Mouse (Mus musculus): Measurements from ENCODE around the gene Gba. TPM values are rescaled to one million over a fixed set of nuclear protein-coding genes. Genes with fewer than 3 reads are reported as not detected.

Gba gene
- polyA plus RNA-seq, 1 experiment from 2014 or later: 37.4 TPM

- Histone ChIP-seq H3K27ac (ENCODE audit: low read depth, low read length) (peak within 1 kb of the TSS; percentile 65; the same call in 1 of the 2 replicates), H3K9me3 (ENCODE audit: control insufficient read depth, low read length) (no peaks in the 10 kb centered on the region), H3K36me3 (ENCODE audit: control insufficient read depth, insufficient read depth, low read length) (peaks cover 13% of the 10 kb centered on the region), H3K4me2 (replicated peaks; ENCODE audit: low read depth, low read length) (peak within 1 kb of the TSS; percentile 80), H3K9ac (ENCODE audit: low read depth, low read length) (peak within 1 kb of the TSS; percentile 81), H3K27me3 (ENCODE audit: control insufficient read depth, insufficient read depth, low read length) (no peaks in the 10 kb centered on the region), H3K4me3 (ENCODE audit: low read length) (peak within 1 kb of the TSS; percentile 75), H3K4me1 (ENCODE audit: control insufficient read depth, insufficient read depth, low read length) (peaks cover 32% of the 10 kb centered on the region)
- peak; percentile 16; the same call in 1 of the 2 replicates for ATAC-seq (ENCODE audit: low FRiP score, low TSS enrichment)
- WGBS: 4% methylated on average over 20 of the region's 20 CpGs
Observed at GRCm38 (mm10) chr3:89245688-89246171, 43.0 kb downstream of the Gba start, which contains the start of gene Krtcap2. Gene Krtcap2 (plus strand): TSS chr3:89245966.

- no peaks in the 10 kb centered on the region for H3K9me3 ChIP-seq (ENCODE audit: control insufficient read depth, low read length)
- H3K9ac ChIP-seq (ENCODE audit: low read depth, low read length): peak within 1 kb of the TSS; percentile 81
- peak within 1 kb of the TSS; percentile 80 for H3K4me2 ChIP-seq (replicated peaks; ENCODE audit: low read depth, low read length)
- peak within 1 kb of the TSS; percentile 65; the same call in 1 of the 2 replicates for H3K27ac ChIP-seq (ENCODE audit: low read depth, low read length)
- peaks cover under 1% of the 10 kb centered on the region; the same call in 1 of the 2 replicates for H3K27me3 ChIP-seq (ENCODE audit: control insufficient read depth, insufficient read depth, low read length)
- WGBS: under 1% methylated on average over 42 of the region's 42 CpGs
- peaks cover 40% of the 10 kb centered on the region for H3K4me1 ChIP-seq (ENCODE audit: control insufficient read depth, insufficient read depth, low read length)
- ATAC-seq (ENCODE audit: low FRiP score, low TSS enrichment): peak; percentile 65
- H3K4me3 ChIP-seq (ENCODE audit: low read length): peak within 1 kb of the TSS; percentile 75
- peaks cover 13% of the 10 kb centered on the region for H3K36me3 ChIP-seq (ENCODE audit: control insufficient read depth, insufficient read depth, low read length)
Observed at GRCm38 (mm10) chr3:89246261-89247100, 43.8 kb downstream of the Gba start, which contains the start of gene Trim46. Gene Trim46 (minus strand): TSS chr3:89246309.

GRCm38 (mm10) chr3:89247466-89247865, 44.7 kb downstream of the Gba start:
- H3K4me1 ChIP-seq (ENCODE audit: control insufficient read depth, insufficient read depth, low read length): peaks cover 49% of the 10 kb centered on the region
- WGBS: 92% methylated on average over 4 of the region's 4 CpGs

GRCm38 (mm10) chr3:89250435-89251040, 47.8 kb downstream of the Gba start:
- 0 out of 2 replicates have a peak, but pooled peaks have one; percentile 2 for ATAC-seq (ENCODE audit: low FRiP score, low TSS enrichment)
- 18% methylated on average over 7 of the region's 7 CpGs for WGBS
- no peaks in the 10 kb centered on the region for H3K9me3 ChIP-seq (ENCODE audit: control insufficient read depth, low read length)
- H3K4me3 ChIP-seq (ENCODE audit: low read length): no peak overlapping the region
- peaks cover 13% of the 10 kb centered on the region for H3K36me3 ChIP-seq (ENCODE audit: control insufficient read depth, insufficient read depth, low read length)
- H3K4me1 ChIP-seq (ENCODE audit: control insufficient read depth, insufficient read depth, low read length): peaks cover 38% of the 10 kb centered on the region
- H3K4me2 ChIP-seq (replicated peaks; ENCODE audit: low read depth, low read length): no peak overlapping the region
- H3K9ac ChIP-seq (ENCODE audit: low read depth, low read length): no peak overlapping the region
- peaks cover 6% of the 10 kb centered on the region; the same call in 1 of the 2 replicates for H3K27me3 ChIP-seq (ENCODE audit: control insufficient read depth, insufficient read depth, low read length)
- H3K27ac ChIP-seq (ENCODE audit: low read depth, low read length): peak overlapping the region; percentile 24; the same call in 1 of the 2 replicates

More at GRCm38 (mm10) chr3:89247466-89247865, 44.7 kb downstream of the Gba start:
- Histone ChIP-seq H3K27me3 (ENCODE audit: control insufficient read depth, insufficient read depth, low read length) (peaks cover 6% of the 10 kb centered on the region; the same call in 1 of the 2 replicates), H3K4me3 (ENCODE audit: low read length) (peak overlapping the region; percentile 75), H3K36me3 (ENCODE audit: control insufficient read depth, insufficient read depth, low read length) (peaks cover 13% of the 10 kb centered on the region), H3K27ac (ENCODE audit: low read depth, low read length) (no peak overlapping the region), H3K9me3 (ENCODE audit: control insufficient read depth, low read length) (no peaks in the 10 kb centered on the region), H3K9ac (ENCODE audit: low read depth, low read length) (peak overlapping the region; percentile 81; the same call in 1 of the 2 replicates), H3K4me2 (replicated peaks; ENCODE audit: low read depth, low read length) (peak overlapping the region; percentile 80)
- no peak for ATAC-seq (ENCODE audit: low FRiP score, low TSS enrichment)

GRCm38 (mm10) chr3:89251365-89251895, 48.7 kb downstream of the Gba start:
- H3K4me3 ChIP-seq (ENCODE audit: low read length): no peak overlapping the region
- WGBS: under 1% methylated on average over 17 of the region's 17 CpGs
- peak overlapping the region; percentile 24; the same call in 1 of the 2 replicates for H3K27ac ChIP-seq (ENCODE audit: low read depth, low read length)

GRCm38 (mm10) chr3:89254994-89255393, 52.3 kb downstream of the Gba start:
- 91% methylated on average over 5 of the region's 5 CpGs for WGBS
- Histone ChIP-seq H3K27me3 (ENCODE audit: control insufficient read depth, insufficient read depth, low read length) (peaks cover 6% of the 10 kb centered on the region; the same call in 1 of the 2 replicates), H3K36me3 (ENCODE audit: control insufficient read depth, insufficient read depth, low read length) (no peaks in the 10 kb centered on the region), H3K4me2 (replicated peaks; ENCODE audit: low read depth, low read length) (no peak overlapping the region), H3K4me1 (ENCODE audit: control insufficient read depth, insufficient read depth, low read length) (peaks cover 20% of the 10 kb centered on the region), H3K4me3 (ENCODE audit: low read length) (no peak overlapping the region), H3K9me3 (ENCODE audit: control insufficient read depth, low read length) (no peaks in the 10 kb centered on the region), H3K27ac (ENCODE audit: low read depth, low read length) (no peak overlapping the region), H3K9ac (ENCODE audit: low read depth, low read length) (no peak overlapping the region)
- ATAC-seq (ENCODE audit: low FRiP score, low TSS enrichment): no peak

More at GRCm38 (mm10) chr3:89251365-89251895, 48.7 kb downstream of the Gba start:
- peaks cover 6% of the 10 kb centered on the region; the same call in 1 of the 2 replicates for H3K27me3 ChIP-seq (ENCODE audit: control insufficient read depth, insufficient read depth, low read length)
- peaks cover 32% of the 10 kb centered on the region for H3K4me1 ChIP-seq (ENCODE audit: control insufficient read depth, insufficient read depth, low read length)
- no peaks in the 10 kb centered on the region for H3K9me3 ChIP-seq (ENCODE audit: control insufficient read depth, low read length)
- ATAC-seq (ENCODE audit: low FRiP score, low TSS enrichment): peak; percentile 61
- H3K36me3 ChIP-seq (ENCODE audit: control insufficient read depth, insufficient read depth, low read length): peaks cover 13% of the 10 kb centered on the region
- peak overlapping the region; percentile 23; the same call in 1 of the 2 replicates for H3K9ac ChIP-seq (ENCODE audit: low read depth, low read length)
- H3K4me2 ChIP-seq (replicated peaks; ENCODE audit: low read depth, low read length): peak overlapping the region; percentile 31

GRCm38 (mm10) chr3:89256177-89256576, 53.4 kb downstream of the Gba start:
- Histone ChIP-seq H3K4me3 (ENCODE audit: low read length) (no peak overlapping the region), H3K4me1 (ENCODE audit: control insufficient read depth, insufficient read depth, low read length) (peaks cover 12% of the 10 kb centered on the region), H3K4me2 (replicated peaks; ENCODE audit: low read depth, low read length) (no peak overlapping the region), H3K9ac (ENCODE audit: low read depth, low read length) (no peak overlapping the region), H3K27me3 (ENCODE audit: control insufficient read depth, insufficient read depth, low read length) (peaks cover 6% of the 10 kb centered on the region; the same call in 1 of the 2 replicates), H3K36me3 (ENCODE audit: control insufficient read depth, insufficient read depth, low read length) (no peaks in the 10 kb centered on the region), H3K27ac (ENCODE audit: low read depth, low read length) (no peak overlapping the region), H3K9me3 (ENCODE audit: control insufficient read depth, low read length) (no peaks in the 10 kb centered on the region)
- WGBS: 77% methylated on average over 5 of the region's 5 CpGs
- ATAC-seq (ENCODE audit: low FRiP score, low TSS enrichment): no peak

Measured in kidney, embryonic 14.5 days (tissue).